Mouse (Mus musculus): ENCODE results near the gene Spata16. TPM values are rescaled to one million over a fixed set of nuclear protein-coding genes. Genes with fewer than 3 reads are reported as not detected.

The Spata16 gene
- total and polyA plus RNA-seq, 2 experiments: not detected

DNA sequence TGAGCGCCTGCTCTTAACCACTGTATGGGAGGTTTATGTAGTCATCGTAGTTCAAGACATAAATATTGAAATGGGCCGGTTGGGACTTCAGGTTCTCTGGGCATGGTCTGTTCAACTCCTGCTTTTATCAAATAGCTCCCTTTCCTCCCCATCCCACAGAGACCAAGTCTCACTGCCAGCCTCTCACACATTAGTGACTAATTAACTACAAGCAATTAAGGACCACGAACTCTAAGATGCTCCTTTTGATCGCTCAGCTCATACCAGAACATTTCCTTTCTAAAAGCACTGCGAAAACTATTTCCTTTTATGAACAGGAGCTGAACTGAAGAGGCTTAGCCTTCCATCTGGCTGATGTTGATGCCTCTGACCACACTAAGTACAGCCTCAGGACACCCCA lies 346.3 kb downstream of the Spata16 start:
- Histone ChIP-seq H3K9ac (ENCODE audit: low read depth, low read length) (no peak overlapping the region), H3K27me3 (ENCODE audit: control insufficient read depth, insufficient read depth, low read length) (no peaks in the 10 kb centered on the region), H3K36me3 (ENCODE audit: control insufficient read depth, insufficient read depth, low read length) (no peaks in the 10 kb centered on the region), H3K4me1 (ENCODE audit: control insufficient read depth, insufficient read depth, low read length) (no peaks in the 10 kb centered on the region), H3K27ac (replicated peaks; ENCODE audit: insufficient read depth, low read depth, low read length) (no peak overlapping the region), H3K4me3 (ENCODE audit: insufficient read depth, low read depth, low read length) (no peak overlapping the region), H3K79me2 (ENCODE audit: control insufficient read depth, insufficient read depth, low read length) (no peaks in the 10 kb centered on the region)
- 85% methylated on average over 6 of the region's 6 CpGs for WGBS
- no peak for DNase-seq (ENCODE audit: extremely low read depth, low read depth, low spot score)
- no peak for TF ChIP-seq POLR2A (IDR thresholded peaks at IDR 0.05; ENCODE audit: extremely low read depth, insufficient read depth, low read length)
- TF ChIP-seq CTCF (IDR thresholded peaks at IDR 0.05; ENCODE audit: low read depth, low read length): no peak

GRCm38 (mm10) chr3:27006844-27007243 lies 369.4 kb downstream of the Spata16 start:
- TF ChIP-seq CTCF (IDR thresholded peaks at IDR 0.05; ENCODE audit: low read depth, low read length) (no peak), POLR2A (IDR thresholded peaks at IDR 0.05; ENCODE audit: extremely low read depth, insufficient read depth, low read length) (no peak)
- 58% methylated on average over 1 of the region's 1 CpGs for WGBS
- H3K27ac ChIP-seq (replicated peaks; ENCODE audit: insufficient read depth, low read depth, low read length): no peak overlapping the region

DNA sequence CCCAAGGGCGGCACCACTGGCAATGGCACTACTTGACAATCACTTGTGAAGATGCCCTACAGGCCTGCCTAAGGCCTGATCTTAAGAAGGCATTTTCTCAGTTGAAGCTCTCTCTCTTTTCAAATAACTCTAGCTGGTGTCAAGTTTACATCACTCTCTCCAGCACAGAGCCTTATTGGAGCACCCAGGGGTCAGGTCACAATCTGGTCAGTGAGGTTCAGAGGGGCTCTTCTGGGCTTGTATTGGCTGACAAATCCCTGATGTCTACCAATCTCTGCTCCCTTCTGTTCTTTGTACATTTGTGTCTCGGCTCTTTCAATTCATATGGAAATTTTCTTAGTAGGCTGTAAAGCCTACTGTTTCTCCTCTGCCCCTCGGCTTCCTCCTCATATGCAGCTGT lies 390.5 kb downstream of the Spata16 start:
- Histone ChIP-seq H3K79me2 (ENCODE audit: control insufficient read depth, insufficient read depth, low read length) (no peaks in the 10 kb centered on the region), H3K27me3 (ENCODE audit: control insufficient read depth, insufficient read depth, low read length) (no peaks in the 10 kb centered on the region), H3K4me3 (ENCODE audit: insufficient read depth, low read depth, low read length) (no peak overlapping the region), H3K27ac (replicated peaks; ENCODE audit: insufficient read depth, low read depth, low read length) (no peak overlapping the region), H3K4me1 (ENCODE audit: control insufficient read depth, insufficient read depth, low read length) (no peaks in the 10 kb centered on the region), H3K9ac (ENCODE audit: low read depth, low read length) (no peak overlapping the region), H3K36me3 (ENCODE audit: control insufficient read depth, insufficient read depth, low read length) (no peaks in the 10 kb centered on the region)
- 82% methylated on average over 3 of the region's 3 CpGs for WGBS
- TF ChIP-seq CTCF (IDR thresholded peaks at IDR 0.05; ENCODE audit: low read depth, low read length): no peak
- TF ChIP-seq POLR2A (IDR thresholded peaks at IDR 0.05; ENCODE audit: extremely low read depth, insufficient read depth, low read length): no peak
- no peak for DNase-seq (ENCODE audit: extremely low read depth, low read depth, low spot score)

More at GRCm38 (mm10) chr3:27006844-27007243, 369.4 kb downstream of the Spata16 start:
- Histone ChIP-seq H3K9ac (ENCODE audit: low read depth, low read length) (no peak overlapping the region), H3K36me3 (ENCODE audit: control insufficient read depth, insufficient read depth, low read length) (no peaks in the 10 kb centered on the region), H3K27me3 (ENCODE audit: control insufficient read depth, insufficient read depth, low read length) (no peaks in the 10 kb centered on the region), H3K4me1 (ENCODE audit: control insufficient read depth, insufficient read depth, low read length) (no peaks in the 10 kb centered on the region), H3K4me3 (ENCODE audit: insufficient read depth, low read depth, low read length) (no peak overlapping the region), H3K79me2 (ENCODE audit: control insufficient read depth, insufficient read depth, low read length) (no peaks in the 10 kb centered on the region)
- DNase-seq (ENCODE audit: extremely low read depth, low read depth, low spot score): no peak

- Histone ChIP-seq H3K36me3 (ENCODE audit: control insufficient read depth, insufficient read depth, low read length) (no peaks in the 10 kb centered on the region), H3K27me3 (ENCODE audit: control insufficient read depth, insufficient read depth, low read length) (no peaks in the 10 kb centered on the region), H3K27ac (replicated peaks; ENCODE audit: insufficient read depth, low read depth, low read length) (no peak overlapping the region), H3K79me2 (ENCODE audit: control insufficient read depth, insufficient read depth, low read length) (no peaks in the 10 kb centered on the region), H3K4me1 (ENCODE audit: control insufficient read depth, insufficient read depth, low read length) (no peaks in the 10 kb centered on the region), H3K4me3 (ENCODE audit: insufficient read depth, low read depth, low read length) (no peak overlapping the region), H3K9ac (ENCODE audit: low read depth, low read length) (no peak overlapping the region)
- TF ChIP-seq POLR2A (IDR thresholded peaks at IDR 0.05; ENCODE audit: extremely low read depth, insufficient read depth, low read length) (no peak), CTCF (IDR thresholded peaks at IDR 0.05; ENCODE audit: low read depth, low read length) (no peak)
- DNase-seq (ENCODE audit: extremely low read depth, low read depth, low spot score): no peak
These were observed 391.1 kb downstream of the Spata16 start for GRCm38 (mm10) chr3:27028526-27028925.

DNA sequence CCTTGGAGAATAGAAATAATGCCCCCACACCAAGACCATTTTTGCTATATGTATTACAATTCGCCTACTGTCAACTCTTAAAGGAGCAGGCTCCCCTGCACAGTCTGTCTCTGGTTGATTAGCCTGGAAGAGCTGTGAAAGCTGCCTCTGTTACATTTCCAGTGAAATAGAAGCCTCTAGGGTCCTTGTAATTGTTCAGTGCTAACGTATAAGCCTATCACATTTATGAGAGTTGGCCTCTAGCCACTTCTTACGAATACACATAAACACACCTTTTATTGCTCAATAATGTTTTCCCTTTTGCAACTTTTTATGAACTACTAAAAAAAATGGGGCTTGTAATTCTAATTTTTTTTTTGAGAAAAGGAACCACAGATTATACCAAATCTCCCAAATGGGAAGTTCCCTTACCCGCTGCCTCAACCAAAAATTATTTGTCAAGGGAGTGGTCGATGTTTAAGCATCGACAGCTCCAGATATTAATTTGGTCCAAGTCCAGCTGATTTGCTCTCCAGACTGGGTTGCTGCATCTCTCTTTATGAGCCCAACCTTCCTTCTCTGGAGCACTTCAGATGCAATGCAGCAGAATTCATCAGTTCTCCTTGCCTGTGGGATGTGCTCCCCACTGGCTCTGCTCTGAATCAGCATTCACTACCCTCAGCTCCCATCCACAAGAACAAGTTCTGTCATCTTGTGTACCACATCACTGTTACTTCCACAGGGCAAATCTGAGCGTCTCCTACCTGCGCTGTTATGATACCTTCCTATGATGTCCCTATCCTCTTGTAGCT lies 392.8 kb downstream of the Spata16 start:
- WGBS: 81% methylated on average over 8 of the region's 8 CpGs

More for the DNA sequence above, 392.8 kb downstream of the Spata16 start:
- Histone ChIP-seq H3K27ac (replicated peaks; ENCODE audit: insufficient read depth, low read depth, low read length) (no peak overlapping the region), H3K9ac (ENCODE audit: low read depth, low read length) (no peak overlapping the region), H3K4me3 (ENCODE audit: insufficient read depth, low read depth, low read length) (no peak overlapping the region), H3K79me2 (ENCODE audit: control insufficient read depth, insufficient read depth, low read length) (no peaks in the 10 kb centered on the region), H3K4me1 (ENCODE audit: control insufficient read depth, insufficient read depth, low read length) (no peaks in the 10 kb centered on the region), H3K27me3 (ENCODE audit: control insufficient read depth, insufficient read depth, low read length) (no peaks in the 10 kb centered on the region), H3K36me3 (ENCODE audit: control insufficient read depth, insufficient read depth, low read length) (no peaks in the 10 kb centered on the region)
- TF ChIP-seq POLR2A (IDR thresholded peaks at IDR 0.05; ENCODE audit: extremely low read depth, insufficient read depth, low read length) (no peak), CTCF (IDR thresholded peaks at IDR 0.05; ENCODE audit: low read depth, low read length) (no peak)
- no peak for DNase-seq (ENCODE audit: extremely low read depth, low read depth, low spot score)

All from liver, adult 2 months (tissue).